Mouse (Mus musculus): ENCODE data around the gene Maneal. TPM values are rescaled to one million over a fixed set of nuclear protein-coding genes. Genes with fewer than 3 reads are reported as not detected.

Gene Maneal
- polyA plus RNA-seq, 1 experiment from 2014 or later = 0.66 TPM

DNA sequence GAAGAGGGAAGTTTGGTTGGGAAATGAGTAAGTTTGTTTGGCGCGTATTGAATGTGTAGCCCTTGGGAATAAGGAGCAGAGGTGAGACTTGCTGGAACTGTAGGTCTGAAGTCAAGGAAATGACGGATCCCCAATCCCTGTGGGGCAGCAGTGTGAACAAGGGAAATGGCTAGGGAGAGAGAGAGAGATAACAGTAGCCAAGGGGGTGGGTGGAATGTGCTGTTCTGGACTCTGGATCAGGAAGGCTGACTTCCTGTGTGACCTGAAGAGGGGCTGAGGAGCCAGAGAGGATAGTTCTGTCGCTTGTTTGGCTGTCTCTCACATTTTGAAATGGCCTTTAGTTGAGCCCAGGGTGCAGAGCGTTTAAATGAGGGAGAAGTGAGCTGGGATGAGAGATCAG is 53.5 kb downstream of the Maneal start:
- H3K4me2 ChIP-seq (replicated peaks; ENCODE audit: low read depth, low read length) = no peak overlapping the region
- H3K27me3 ChIP-seq (ENCODE audit: control insufficient read depth, insufficient read depth, low read length) = no peaks in the 10 kb centered on the region
- peaks cover 3% of the 10 kb centered on the region; the same call in 1 of the 2 replicates for H3K4me1 ChIP-seq (ENCODE audit: control insufficient read depth, insufficient read depth, low read length)
- peaks cover 39% of the 10 kb centered on the region for H3K36me3 ChIP-seq (ENCODE audit: control insufficient read depth, insufficient read depth, low read length)
- ATAC-seq (ENCODE audit: low FRiP score, low TSS enrichment) = no peak
- WGBS = 85% methylated on average over 5 of the region's 5 CpGs
- no peak overlapping the region for H3K27ac ChIP-seq (ENCODE audit: low read depth, low read length)
- no peak overlapping the region for H3K9ac ChIP-seq (ENCODE audit: low read depth, low read length)
- H3K4me3 ChIP-seq (ENCODE audit: low read length) = no peak overlapping the region
- no peaks in the 10 kb centered on the region for H3K9me3 ChIP-seq (ENCODE audit: control insufficient read depth, low read length)

Other genes with a start within 250 kb of the Maneal start
- 1.6 and 1.7 TPM in 2 replicates for gene Pou3f1, start 205.4 kb downstream of the Maneal start, polyA plus RNA-seq (2014; fragmentation: Nextera tagmentation; extraction: Ambion mirVana)
- 67.9 and 93.7 TPM in 2 replicates for gene Utp11, start 168.6 kb downstream of the Maneal start, polyA plus RNA-seq (2014; fragmentation: Nextera tagmentation; extraction: Ambion mirVana)
- 9.5 and 9.7 TPM in 2 replicates for gene Fhl3, start 161.5 kb downstream of the Maneal start, polyA plus RNA-seq (2014; fragmentation: Nextera tagmentation; extraction: Ambion mirVana)
- gene Sf3a3, start 147.4 kb downstream of the Maneal start, polyA plus RNA-seq (2014; fragmentation: Nextera tagmentation; extraction: Ambion mirVana) = 177 and 183 TPM in 2 replicates
- 22.2 and 26.4 TPM in 2 replicates for gene Inpp5b, start 120.3 kb downstream of the Maneal start, polyA plus RNA-seq (2014; fragmentation: Nextera tagmentation; extraction: Ambion mirVana)
- 13.7 and 17.5 TPM in 2 replicates for gene Mtf1, start 60.1 kb downstream of the Maneal start, polyA plus RNA-seq (2014; fragmentation: Nextera tagmentation; extraction: Ambion mirVana)
- gene Yrdc, start 11.5 kb downstream of the Maneal start, polyA plus RNA-seq (2014; fragmentation: Nextera tagmentation; extraction: Ambion mirVana) = 40.4 and 49.8 TPM in 2 replicates
- 53.6 and 64.3 TPM in 2 replicates for gene 1110065P20Rik, start 11.0 kb downstream of the Maneal start, polyA plus RNA-seq (2014; fragmentation: Nextera tagmentation; extraction: Ambion mirVana)
- gene Epha10, start 18.7 kb upstream of the Maneal start, polyA plus RNA-seq (2014; fragmentation: Nextera tagmentation; extraction: Ambion mirVana) = 0.10 and 0.23 TPM in 2 replicates
- gene 9930104L06Rik, start 74.9 kb upstream of the Maneal start, polyA plus RNA-seq (2014; fragmentation: Nextera tagmentation; extraction: Ambion mirVana) = 4.8 and 5.0 TPM in 2 replicates
- 151 and 152 TPM in 2 replicates for gene Cdca8, start 77.1 kb upstream of the Maneal start, polyA plus RNA-seq (2014; fragmentation: Nextera tagmentation; extraction: Ambion mirVana)
- gene Rspo1, start 124.3 kb upstream of the Maneal start, polyA plus RNA-seq (2014; fragmentation: Nextera tagmentation; extraction: Ambion mirVana) = 40.0 and 44.8 TPM in 2 replicates
- gene Gnl2, start 154.4 kb upstream of the Maneal start, polyA plus RNA-seq (2014; fragmentation: Nextera tagmentation; extraction: Ambion mirVana) = 56.9 and 95.5 TPM in 2 replicates
- 0.11 TPM in 1 of 2 replicates, not detected in the other for gene Dnali1, start 203.5 kb upstream of the Maneal start, polyA plus RNA-seq (2014; fragmentation: Nextera tagmentation; extraction: Ambion mirVana)
- gene Snip1, start 204.5 kb upstream of the Maneal start, polyA plus RNA-seq (2014; fragmentation: Nextera tagmentation; extraction: Ambion mirVana) = 30.6 and 36.9 TPM in 2 replicates
- gene Meaf6, start 223.0 kb upstream of the Maneal start, polyA plus RNA-seq (2014; fragmentation: Nextera tagmentation; extraction: Ambion mirVana) = 64.3 and 72.1 TPM in 2 replicates